23 mouse cellular contexts compared by ENCODE assay signal in genomic region chr11:97979824-97980495, GRCm38 (mm10). TPM values are rescaled to one million over a fixed set of nuclear protein-coding genes. Genes with fewer than 3 reads are reported as not detected.
A peak's percentile ranks its signal among the peaks of the same experiment; 100 is the strongest.
DNase-seq lines count a peak whose midpoint lies in the region; ATAC-seq and TF ChIP-seq lines count a peak whose summit lies in the region.
"Had no signal": no experiment of that assay in that cellular context is flagged by ENCODE, and none has a peak within 500 bp of the region (broad histone marks: within the 10 kb centered on the region; RNA-seq: fewer than 3 reads in every experiment).

No protein-coding gene starts in this region.

- H3K4me1 ChIP-seq in heart, postnatal 0 days (ENCODE audit: control insufficient read depth, insufficient read depth), result no peaks in the 10 kb centered on the region
- H3K4me1 ChIP-seq in E14TG2a.4 (replicated peaks; ENCODE audit: low read depth, low read length) (peaks cover 92% of the 10 kb centered on the region), ES-E14 (ENCODE audit: control insufficient read depth in 2 of 2, insufficient read depth in 2 of 2, low read length in 2 of 2, poor library complexity in 1 of 2) (peaks cover 17 to 34% of the 10 kb centered on the region in 2 experiments; a peak in 3 of 4 replicates)
- H3K4me1 ChIP-seq in embryonic facial prominence, embryonic 12.5 days, result peaks cover 14% of the 10 kb centered on the region
- H3K4me1 ChIP-seq: forebrain, embryonic 15.5 days; hindbrain, embryonic 15.5 days; stomach, embryonic 15.5 days had no signal

- H3K9me3 ChIP-seq in heart, postnatal 0 days (replicated peaks; ENCODE audit: control insufficient read depth, low read length), result no peaks in the 10 kb centered on the region
- H3K9me3 ChIP-seq in E14TG2a.4 (ENCODE audit: low read length) (no peaks in the 10 kb centered on the region), ES-E14 (ENCODE audit: control insufficient read depth, insufficient read depth, low read depth, low read length) (no peaks in the 10 kb centered on the region)
- H3K9me3 ChIP-seq in embryonic facial prominence, embryonic 12.5 days, result no peaks in the 10 kb centered on the region
- H3K9me3 ChIP-seq: forebrain, embryonic 15.5 days; heart, embryonic 13.5 days; hindbrain, embryonic 15.5 days; midbrain, embryonic 12.5 days; stomach, embryonic 15.5 days had no signal

- WGBS in heart, postnatal 0 days, result 62% methylated on average over 10 of the region's 10 CpGs
- 52% methylated on average over 10 of the region's 10 CpGs for WGBS in embryonic facial prominence, embryonic 12.5 days

- in situ Hi-C loops in ES-E14 (cut with MboI; ENCODE audit: low sequenced_read_pairs in 2 of 2, unreplicated experiment in 2 of 2), result no loop called here

- no peak overlapping the region for H3K9ac ChIP-seq in heart, postnatal 0 days (replicated peaks; ENCODE audit: low read depth, low read length)
- H3K9ac ChIP-seq in ES-E14 (ENCODE audit: insufficient read depth, low read depth, low read length, poor library complexity, severe bottlenecking), result no peak overlapping the region
- H3K9ac ChIP-seq in embryonic facial prominence, embryonic 12.5 days, result no peak overlapping the region
- H3K9ac ChIP-seq: forebrain, embryonic 15.5 days; heart, embryonic 13.5 days; hindbrain, embryonic 15.5 days; midbrain, embryonic 12.5 days; stomach, embryonic 15.5 days had no signal

- peak overlapping the region; percentile 50; the same call in 1 of the 2 replicates for H3K27ac ChIP-seq in heart, postnatal 0 days (ENCODE audit: low read depth)
- H3K27ac ChIP-seq in ES-E14 (ENCODE audit: insufficient read depth, low read depth, low read length, poor library complexity, severe bottlenecking), result no peak overlapping the region
- 0 out of 2 replicates have a peak overlapping the region, but pooled peaks have one; percentile 4 for H3K27ac ChIP-seq in embryonic facial prominence, embryonic 12.5 days
- H3K27ac ChIP-seq: forebrain, embryonic 15.5 days; heart, embryonic 13.5 days; hindbrain, embryonic 15.5 days; left cerebral cortex, adult 2 months; midbrain, embryonic 12.5 days; stomach, embryonic 15.5 days had no signal

- no peak overlapping the region for H3K4me3 ChIP-seq in heart, postnatal 0 days (ENCODE audit: low read depth, low read length)
- peak overlapping the region; percentile 53 for H3K4me3 ChIP-seq in E14TG2a.4 (replicated peaks; ENCODE audit: low read length)
- peak overlapping the region; percentile 31 to 66; a peak in 3 of 4 replicates for H3K4me3 ChIP-seq in ES-E14 (ENCODE audit: insufficient read depth in 1 of 2, low read depth in 1 of 2, low read length in 2 of 2, poor library complexity in 1 of 2, severe bottlenecking in 1 of 2)
- H3K4me3 ChIP-seq in embryonic facial prominence, embryonic 12.5 days, result no peak overlapping the region
- H3K4me3 ChIP-seq: forebrain, embryonic 15.5 days; heart, embryonic 13.5 days; hindbrain, embryonic 15.5 days; left cerebral cortex, adult 2 months; midbrain, embryonic 12.5 days; stomach, embryonic 15.5 days had no signal

- H3K4me2 ChIP-seq in heart, postnatal 0 days (ENCODE audit: low read depth, low read length), result no peak overlapping the region
- no peak overlapping the region for H3K4me2 ChIP-seq in embryonic facial prominence, embryonic 12.5 days (replicated peaks)
- H3K4me2 ChIP-seq: forebrain, embryonic 15.5 days; heart, embryonic 13.5 days; hindbrain, embryonic 15.5 days; midbrain, embryonic 12.5 days; stomach, embryonic 15.5 days had no signal

- no peaks in the 10 kb centered on the region for H3K36me3 ChIP-seq in heart, postnatal 0 days (replicated peaks; ENCODE audit: control insufficient read depth, insufficient read depth, low read length)
- peaks cover 26% of the 10 kb centered on the region for H3K36me3 ChIP-seq in E14TG2a.4 (ENCODE audit: insufficient read depth, low read length)
- H3K36me3 ChIP-seq in ES-E14 (ENCODE audit: control insufficient read depth, insufficient read depth, low read length, poor library complexity, severe bottlenecking), result no peaks in the 10 kb centered on the region
- H3K36me3 ChIP-seq in embryonic facial prominence, embryonic 12.5 days, result no peaks in the 10 kb centered on the region
- H3K36me3 ChIP-seq: forebrain, embryonic 15.5 days; heart, embryonic 13.5 days; hindbrain, embryonic 15.5 days; midbrain, embryonic 12.5 days; stomach, embryonic 15.5 days had no signal

- no peak for TF ChIP-seq CTCF in heart, postnatal 0 days (IDR thresholded peaks at IDR 0.05; ENCODE audit: low read depth)
- TF ChIP-seq CTCF in E14TG2a.4 (conservative IDR thresholded peaks at IDR 0.05; ENCODE audit: low read length), result no peak

- TF ChIP-seq EP300 in heart, postnatal 0 days (IDR thresholded peaks at IDR 0.05; ENCODE audit: low read depth), result no peak

- DNase-seq in heart, postnatal 0 days (ENCODE audit: low spot score), result no peak
- no peak for DNase-seq in heart, adult 8-10 months (ENCODE audit: low spot score)
- DNase-seq in ES-E14 (ENCODE audit: low read depth, low spot score), result no peak
- no peak for DNase-seq in kidney, adult 9 months
- DNase-seq in ovary, adult 18-20 months (ENCODE audit: low spot score), result no peak
- DNase-seq: adrenal gland, adult 2 months; B cell, adult 2 months; cerebellum, adult 11-12 months; kidney, adult 2 months; kidney, postnatal 10 days; lung, postnatal 10 days; right cerebral cortex, adult 18-20 months; right cerebral cortex, postnatal 4 days; thymus, postnatal 4 days had no signal

- no peaks in the 10 kb centered on the region; the same call in 1 of the 2 replicates for H3K27me3 ChIP-seq in heart, postnatal 0 days (ENCODE audit: control insufficient read depth, insufficient read depth, low read length)
- no peaks in the 10 kb centered on the region for H3K27me3 ChIP-seq in E14TG2a.4 (ENCODE audit: insufficient read depth, low read length)
- peaks cover 12% of the 10 kb centered on the region for H3K27me3 ChIP-seq in embryonic facial prominence, embryonic 12.5 days

- ATAC-seq in heart, postnatal 0 days (ENCODE audit: insufficient read depth, low read depth), result no peak; the same call in 1 of the 2 replicates
- no peak for ATAC-seq in embryonic facial prominence, embryonic 12.5 days (ENCODE audit: insufficient number of reproducible peaks, insufficient read depth, low FRiP score, low TSS enrichment)
- ATAC-seq: forebrain, embryonic 15.5 days had no signal

TF ChIP-seq in ES-E14, 5 proteins besides CTCF, POLR2A, EP300 and RAD21:
- TF ChIP-seq MAFK (IDR thresholded peaks at IDR 0.05; ENCODE audit: insufficient read depth, low read depth, low read length), result no peak
- no peak for TF ChIP-seq ZNF384 (IDR thresholded peaks at IDR 0.05; ENCODE audit: low read depth, low read length)
- no peak for TF ChIP-seq CHD2 (IDR thresholded peaks at IDR 0.05; ENCODE audit: low read depth, low read length)
- TF ChIP-seq HCFC1 (IDR thresholded peaks at IDR 0.05; ENCODE audit: borderline replicate concordance, insufficient read depth, low read length), result no peak
- no peak for TF ChIP-seq ZC3H11A (IDR thresholded peaks at IDR 0.05; ENCODE audit: borderline replicate concordance, low read depth, low read length)

RNA-seq across cellular contexts. Expression of gene Plxdc1, which starts 6.3 kb away (rescaled TPM):
- 0.39 and 2.6 TPM in 2 replicates for total RNA-seq in heart, postnatal 0 days (2014; rRNA removed; ENCODE audit: low replicate concordance)
- polyA plus RNA-seq in heart, postnatal 0 days (2015; fragmentation: Nextera tagmentation; extraction: Ambion mirVana), result 2.1 TPM in 2 replicates
- total RNA-seq in heart, adult 8-10 months (2022), result 1 to 10 TPM; 2.7 to 4.5 (median 3.4) TPM
- total RNA-seq in ES-E14 (2012; rRNA removed), result 2.5 and 4.3 TPM in 2 replicates
- 0.32 and 0.70 TPM in 2 replicates for polyA plus RNA-seq in embryonic facial prominence, embryonic 12.5 days (2016; fragmentation: Nextera tagmentation; extraction: Ambion mirVana)
- polyA plus RNA-seq: neural tube, embryonic 11.5 days had no signal

RNA-seq across cellular contexts. Expression of gene Arl5c, which starts 16.0 kb away (rescaled TPM):
- 4.3 TPM in 1 of 2 replicates, not detected in the other for total RNA-seq in heart, postnatal 0 days (2014; rRNA removed; ENCODE audit: low replicate concordance)
- polyA plus RNA-seq in heart, postnatal 0 days (2015; fragmentation: Nextera tagmentation; extraction: Ambion mirVana), result 2.9 TPM in 2 replicates
- under 1 TPM; 0.22 to 0.87 (median 0.45) TPM for total RNA-seq in heart, adult 8-10 months (2022)
- total RNA-seq in ES-E14 (2012; rRNA removed), result 2.9 and 4.4 TPM in 2 replicates
- 6.9 and 7.6 TPM in 2 replicates for polyA plus RNA-seq in embryonic facial prominence, embryonic 12.5 days (2016; fragmentation: Nextera tagmentation; extraction: Ambion mirVana)

RNA-seq across cellular contexts. Expression of gene Cacnb1, which starts 42.9 kb away (rescaled TPM):
- 5.5 and 6.2 TPM in 2 replicates for total RNA-seq in heart, postnatal 0 days (2014; rRNA removed; ENCODE audit: low replicate concordance)
- 4.8 and 5.2 TPM in 2 replicates for polyA plus RNA-seq in heart, postnatal 0 days (2015; fragmentation: Nextera tagmentation; extraction: Ambion mirVana)
- 1 to 10 TPM; 6.2 to 8.5 (median 6.5) TPM for total RNA-seq in heart, adult 8-10 months (2022)
- total RNA-seq in ES-E14 (2012; rRNA removed), result 6.2 and 12.0 TPM in 2 replicates
- 14.8 and 16.6 TPM in 2 replicates for polyA plus RNA-seq in embryonic facial prominence, embryonic 12.5 days (2016; fragmentation: Nextera tagmentation; extraction: Ambion mirVana)

RNA-seq across cellular contexts. Expression of gene Rpl19, which starts 46.5 kb away (rescaled TPM):
- 604 and 622 TPM in 2 replicates for total RNA-seq in heart, postnatal 0 days (2014; rRNA removed; ENCODE audit: low replicate concordance)
- 588 TPM in 2 replicates for polyA plus RNA-seq in heart, postnatal 0 days (2015; fragmentation: Nextera tagmentation; extraction: Ambion mirVana)
- 100 to 1,000 TPM; 503 to 616 (median 589) TPM for total RNA-seq in heart, adult 8-10 months (2022)
- total RNA-seq in ES-E14 (2012; rRNA removed), result 3,222 and 3,264 TPM in 2 replicates
- polyA plus RNA-seq in embryonic facial prominence, embryonic 12.5 days (2016; fragmentation: Nextera tagmentation; extraction: Ambion mirVana), result 942 and 959 TPM in 2 replicates

Comparison
In these comparisons a context has a peak if more than half of its experiments do, and no peak if none do; other contexts are left out.
1. H3K4me3 ChIP-seq: peak in E14TG2a.4 (single experiment) and ES-E14 (2 of 2); none in heart, postnatal 0 days (single experiment) and embryonic facial prominence, embryonic 12.5 days (single experiment).